Mouse (Mus musculus) kidney, adult 2 months (tissue): ENCODE measurements around the gene Acot5. TPM values are rescaled to one million over a fixed set of nuclear protein-coding genes. Genes with fewer than 3 reads are reported as not detected.
"Not testable (repeated sequence)": the region's sequence is repeated elsewhere in the genome, so short reads cannot be mapped to it uniquely, and the experiment has no call there.

Experiments
- DNase-seq: peaks from one replicate; pipeline ENCODE4 v3.0.0; 2021
- H3K27ac ChIP-seq: fragments of 200-500 bp; 2 replicates; pipeline ENCODE4 v1.5.1; 2012; ENCODE audit warnings: low read depth, low read length, control low read depth, inconsistent platforms; ENCODE audit not compliant: insufficient read depth
- H3K27me3 ChIP-seq: fragments of 200-500 bp; replicated peaks from 2 replicates; pipeline ENCODE4 v1.6.1; 2012; ENCODE audit warnings: mild to moderate bottlenecking, moderate library complexity, low read length, inconsistent platforms; ENCODE audit not compliant: control insufficient read depth, insufficient read depth
- H3K36me3 ChIP-seq: fragments of 200-500 bp; 2 replicates; pipeline ENCODE4 v1.6.1; 2012; ENCODE audit warnings: mild to moderate bottlenecking, moderate library complexity, low read length, inconsistent platforms; ENCODE audit not compliant: control insufficient read depth, insufficient read depth
- H3K4me1 ChIP-seq: fragments of 200-500 bp; 2 replicates; pipeline ENCODE4 v1.6.1; 2011; ENCODE audit warnings: low read length; ENCODE audit not compliant: control insufficient read depth, insufficient read depth
- H3K4me3 ChIP-seq: fragments of 200-500 bp; 2 replicates; pipeline ENCODE4 v1.5.1; 2011; ENCODE audit warnings: mild to moderate bottlenecking, low read depth, low read length, control low read depth; ENCODE audit not compliant: insufficient read depth
- CTCF ChIP-seq: fragments of 200-500 bp; conservative IDR thresholded peaks from 2 replicates; pipeline ENCODE4 v1.5.1; 2011; ENCODE audit warnings: low read depth, mild to moderate bottlenecking, control low read depth, low read length, moderate library complexity, mixed read lengths; ENCODE audit not compliant: insufficient read depth, insufficient read length
- POLR2A ChIP-seq: fragments of 200-500 bp; IDR thresholded peaks from one replicate; pipeline ENCODE4 v1.6.1; 2011; ENCODE audit warnings: low read depth, low read length, control low read depth
- WGBS: fragments of 180-500 bp; shearing (Covaris S2); methylation state at CpG from one replicate; pipeline ENCODE4 v1.1.7; 2018; 5-methylcytosine and 5-hydroxymethylcytosine counted together
- polyA plus RNA-seq: library from polyadenylated mRNA; depleted of rRNA; stranded (reverse); fragments of >200 nt; gene quantifications from 2 replicates; pipeline ENCODE4 v1.2.3, GENCODE M21; 2012; rRNA removed

Gene Acot5
- polyA plus RNA-seq = 0.12 and 0.16 TPM in 2 replicates

- peak; percentile 48 for DNase-seq
- H3K4me3 ChIP-seq = peak within 1 kb of the TSS; percentile 49; the same call in 1 of the 2 replicates
Observed at GRCm38 (mm10) chr12:84068986-84069385, at the start of gene Acot5. Acot5 (plus strand) TSS chr12:84069325.

GRCm38 (mm10) chr12:84020528-84020927, 48.6 kb upstream of the Acot5 start:
- not testable (repeated sequence) for H3K27me3 ChIP-seq, H3K36me3 ChIP-seq, H3K4me3 ChIP-seq, H3K4me1 ChIP-seq, H3K27ac ChIP-seq
- peak; percentile 97 for DNase-seq
- WGBS = 20% methylated on average over 7 of the region's 7 CpGs

More at GRCm38 (mm10) chr12:84068986-84069385, at the start of gene Acot5:
- 39% methylated on average over 9 of the region's 9 CpGs for WGBS
- no peaks in the 10 kb centered on the region; the same call in 1 of the 2 replicates for H3K27me3 ChIP-seq
- no peak for TF ChIP-seq CTCF
- TF ChIP-seq POLR2A = no peak
- H3K4me1 ChIP-seq = 0 out of 2 replicates have a peak, but pooled peaks cover 4% of the 10 kb centered on the region
- H3K27ac ChIP-seq = no peak within 1 kb of the TSS
- H3K36me3 ChIP-seq = no peaks in the 10 kb centered on the region

- H3K27ac ChIP-seq, H3K36me3 ChIP-seq, H3K4me1 ChIP-seq, DNase-seq, H3K27me3 ChIP-seq, H3K4me3 ChIP-seq: not testable (repeated sequence)
- 76% methylated on average over 4 of the region's 4 CpGs for WGBS
Observed at GRCm38 (mm10) chr12:84022266-84022665, 46.9 kb upstream of the Acot5 start.

GRCm38 (mm10) chr12:84023052-84023745, 45.9 kb upstream of the Acot5 start:
- no peak for TF ChIP-seq POLR2A
- no peak for TF ChIP-seq CTCF
- Histone ChIP-seq H3K4me1 (peaks cover 3% of the 10 kb centered on the region), H3K27me3 (no peaks in the 10 kb centered on the region), H3K27ac (no peak overlapping the region), H3K4me3 (no peak overlapping the region), H3K36me3 (no peaks in the 10 kb centered on the region)
- WGBS = 77% methylated on average over 9 of the region's 9 CpGs
- peak; percentile 68 for DNase-seq

GRCm38 (mm10) chr12:84025888-84026287, 43.2 kb upstream of the Acot5 start:
- WGBS = 82% methylated on average over 7 of the region's 7 CpGs

GRCm38 (mm10) chr12:84028328-84028727, 40.8 kb upstream of the Acot5 start:
- H3K4me3 ChIP-seq, H3K27me3 ChIP-seq, H3K36me3 ChIP-seq, H3K4me1 ChIP-seq, DNase-seq, H3K27ac ChIP-seq: not testable (repeated sequence)
- 85% methylated on average over 3 of the region's 3 CpGs for WGBS

More at GRCm38 (mm10) chr12:84025888-84026287, 43.2 kb upstream of the Acot5 start:
- Histone ChIP-seq H3K4me3 (no peak overlapping the region), H3K4me1 (peaks cover 3% of the 10 kb centered on the region), H3K36me3 (no peaks in the 10 kb centered on the region), H3K27ac (no peak overlapping the region), H3K27me3 (no peaks in the 10 kb centered on the region)
- no peak for TF ChIP-seq POLR2A
- TF ChIP-seq CTCF = no peak
- DNase-seq = no peak

- H3K36me3 ChIP-seq, H3K27ac ChIP-seq, DNase-seq, H3K4me1 ChIP-seq, H3K4me3 ChIP-seq, H3K27me3 ChIP-seq: not testable (repeated sequence)
- 95% methylated on average over 1 of the region's 1 CpGs for WGBS
Observed at GRCm38 (mm10) chr12:84029043-84029442, 40.1 kb upstream of the Acot5 start.
